Mouse (Mus musculus) kidney, postnatal 25 days (tissue): ENCODE measurements around the gene Cnot6.

ENCODE experiments used
- DNase-seq, 2 experiments: peaks; one replicate each; pipeline ENCODE4 v3.0.0; 2021; ENCODE audit warnings: mixed read lengths in 2 of 2

Gene Cnot6

GRCm38 (mm10) chr11:49713336-49714334 lies 1.1 kb upstream of the Cnot6 start:
- DNase-seq, result peak; percentile 28 to 49

GRCm38 (mm10) chr11:49711981-49712554 lies 455 bp downstream of the Cnot6 start:
- DNase-seq, result peak; percentile 12 to 62

- DNase-seq, result no peak
Observed at GRCm38 (mm10) chr11:49710664-49711063, 1.9 kb downstream of the Cnot6 start.

- DNase-seq, result no peak
Observed at GRCm38 (mm10) chr11:49707834-49708233, 4.7 kb downstream of the Cnot6 start.

- peak; percentile 44 to 55 for DNase-seq
Observed at GRCm38 (mm10) chr11:49704804-49705203, 7.7 kb downstream of the Cnot6 start.

GRCm38 (mm10) chr11:49702014-49702413 lies 10.5 kb downstream of the Cnot6 start:
- DNase-seq, result no peak

- DNase-seq, result no peak
Observed at GRCm38 (mm10) chr11:49699079-49699478, 13.4 kb downstream of the Cnot6 start.

- DNase-seq, result no peak
Observed at GRCm38 (mm10) chr11:49697779-49698178, 14.7 kb downstream of the Cnot6 start.

GRCm38 (mm10) chr11:49696472-49696871 lies 16.1 kb downstream of the Cnot6 start:
- no peak for DNase-seq

GRCm38 (mm10) chr11:49695695-49696094 lies 16.8 kb downstream of the Cnot6 start:
- DNase-seq, result peak; percentile 50 to 61

- DNase-seq, result no peak
Observed at GRCm38 (mm10) chr11:49695013-49695412, 17.5 kb downstream of the Cnot6 start.

- no peak for DNase-seq
Observed at GRCm38 (mm10) chr11:49684237-49684973, 28.1 kb downstream of the Cnot6 start.

GRCm38 (mm10) chr11:49673433-49673832 lies 39.1 kb downstream of the Cnot6 start:
- DNase-seq, result no peak

- no peak for DNase-seq
Observed at GRCm38 (mm10) chr11:49665462-49665861, 47.1 kb downstream of the Cnot6 start.

GRCm38 (mm10) chr11:49664262-49665140 lies 48.0 kb downstream of the Cnot6 start:
- DNase-seq, result no peak

- DNase-seq, result no peak
Observed at GRCm38 (mm10) chr11:49663310-49663709, 49.2 kb downstream of the Cnot6 start, which contains the start of gene Scgb3a1. Gene Scgb3a1, plus strand, starts transcription at chr11:49663610.

- no peak for DNase-seq
Observed at GRCm38 (mm10) chr11:49662292-49662780, 50.2 kb downstream of the Cnot6 start.

GRCm38 (mm10) chr11:49659470-49659799 lies 53.1 kb downstream of the Cnot6 start:
- no peak for DNase-seq

- no peak for DNase-seq
Observed at GRCm38 (mm10) chr11:49658791-49659469, 53.6 kb downstream of the Cnot6 start.

GRCm38 (mm10) chr11:49658065-49658464 lies 54.5 kb downstream of the Cnot6 start:
- DNase-seq, result no peak

GRCm38 (mm10) chr11:49655501-49655900 lies 57.0 kb downstream of the Cnot6 start:
- DNase-seq, result no peak
